Mouse (Mus musculus): ENCODE results near the gene C2cd4a.

Gene C2cd4a

GRCm38 (mm10) chr9:67783925-67784324 lies 48.2 kb downstream of the C2cd4a start:
- DNase-seq, result peak in 1 of 2 experiments; percentile 23

DNA sequence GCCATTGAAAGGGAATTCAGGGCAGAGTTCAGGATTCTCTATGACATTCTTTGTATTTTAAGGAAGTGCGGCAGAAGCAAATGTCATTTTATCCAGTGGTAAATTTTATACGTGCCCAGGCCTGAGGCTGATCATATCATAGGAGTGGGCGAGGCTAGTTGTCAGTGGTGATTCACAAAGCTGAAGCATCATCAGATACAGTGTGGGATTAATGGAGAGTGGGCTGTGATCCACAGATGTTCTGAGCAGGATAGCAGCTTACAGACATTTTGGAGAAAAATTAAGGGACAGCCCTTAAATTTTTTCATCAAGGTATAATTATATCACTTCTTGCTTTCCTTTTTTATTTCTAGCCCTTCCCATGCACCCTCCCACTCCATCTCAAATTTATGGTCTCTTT lies 48.7 kb downstream of the C2cd4a start:
- DNase-seq, result no peak

DNA sequence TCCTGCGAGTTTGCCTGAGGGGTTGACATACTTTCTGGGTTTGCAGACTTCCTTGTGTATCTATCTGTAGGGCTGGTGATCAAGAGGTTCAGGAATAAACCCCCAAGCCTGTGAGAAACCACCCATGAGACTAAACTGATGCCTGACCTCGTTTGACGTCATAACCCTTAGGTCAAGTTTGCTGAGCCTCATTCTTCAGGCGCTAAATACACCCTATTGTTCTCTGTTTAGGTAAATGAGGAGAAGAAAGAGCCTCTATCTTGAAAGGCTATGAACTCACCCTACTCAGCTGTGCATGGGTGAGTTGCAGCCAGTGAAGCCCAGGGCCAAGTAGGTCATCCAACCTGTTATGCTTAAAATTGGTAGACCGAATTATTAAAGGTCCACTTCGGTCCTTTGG lies 49.3 kb downstream of the C2cd4a start:
- no peak for DNase-seq

All from cerebellum, postnatal 25 days (tissue).